Mouse (Mus musculus) cerebellum, adult 18-20 months (tissue): ENCODE data around the gene Gm21738.
"Not testable (repeated sequence)": the region's sequence is repeated elsewhere in the genome, so short reads cannot be mapped to it uniquely, and the experiment has no call there.

Experiments used
- DNase-seq, 2 experiments: peaks; one replicate each; pipeline ENCODE4 v3.0.0; 2021

The Gm21738 gene

GRCm38 (mm10) chr14:19418830-19419229 is at the start of gene Gm21738:
Gene Gm21738, minus strand, starts transcription at chr14:19418930.
- not testable (repeated sequence) for DNase-seq

DNA sequence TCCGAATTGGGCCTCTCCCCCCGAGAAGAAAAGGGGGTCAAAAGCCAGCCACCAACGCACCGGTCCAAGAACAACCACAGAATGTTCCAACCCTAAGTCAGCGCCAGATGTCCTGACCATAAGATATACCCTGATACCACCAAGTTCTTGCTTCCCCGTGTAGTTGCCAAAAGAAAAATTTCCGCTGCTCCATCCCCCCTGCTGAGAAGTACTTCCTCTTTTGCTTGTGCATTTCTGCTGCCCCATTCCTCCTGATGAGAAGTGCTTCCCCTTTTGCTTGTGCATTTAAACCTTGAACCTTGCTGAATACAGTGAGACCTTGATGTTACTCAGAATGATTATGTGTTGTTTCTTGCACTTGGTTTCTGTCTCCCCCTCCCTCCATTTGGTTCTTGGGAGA is 35.0 kb downstream of the Gm21738 start:
- not testable (repeated sequence) for DNase-seq
